Mouse (Mus musculus) lung, embryonic 15.5 days (tissue): ENCODE measurements around the gene Pabpc1l. TPM values are rescaled to one million over a fixed set of nuclear protein-coding genes. Genes with fewer than 3 reads are reported as not detected.

Experiments used
- ATAC-seq: fragments of 200-750 bp; cut with Nextera tagmentation; 2 replicates; pipeline ENCODE4 v1.8.0; 2017; ENCODE audit warnings: moderate number of reproducible peaks, borderline replicate concordance; ENCODE audit not compliant: low FRiP score, low TSS enrichment; ENCODE audit errors: extremely low read depth
- H3K27ac ChIP-seq: fragments of 300-500 bp; sonication (generic); 2 replicates; pipeline ENCODE4 v1.5.1; 2015; ENCODE audit warnings: moderate library complexity, mild to moderate bottlenecking, inconsistent platforms
- H3K27me3 ChIP-seq: fragments of 300-500 bp; sonication (generic); 2 replicates; pipeline ENCODE4 v1.6.1; 2015; ENCODE audit warnings: inconsistent platforms
- H3K36me3 ChIP-seq: fragments of 300-500 bp; sonication (generic); 2 replicates; pipeline ENCODE4 v1.6.1; 2015; ENCODE audit warnings: inconsistent platforms
- H3K4me1 ChIP-seq: fragments of 300-500 bp; sonication (generic); 2 replicates; pipeline ENCODE4 v1.6.1; 2015; ENCODE audit warnings: inconsistent platforms
- H3K4me2 ChIP-seq: fragments of 300-500 bp; sonication (generic); 2 replicates; pipeline ENCODE4 v1.6.1; 2015; ENCODE audit warnings: inconsistent platforms, mild to moderate bottlenecking, moderate library complexity
- H3K4me3 ChIP-seq: fragments of 300-500 bp; sonication (generic); 2 replicates; pipeline ENCODE4 v1.5.1; 2015; ENCODE audit warnings: mild to moderate bottlenecking, inconsistent platforms
- H3K9ac ChIP-seq: fragments of 300-500 bp; sonication (generic); 2 replicates; pipeline ENCODE4 v1.6.1; 2015; ENCODE audit warnings: inconsistent platforms
- H3K9me3 ChIP-seq: fragments of 300-500 bp; sonication (generic); 2 replicates; pipeline ENCODE4 v1.6.1; 2016; ENCODE audit warnings: inconsistent platforms
- WGBS: fragments of 180-500 bp; shearing (Covaris S2); methylation state at CpG from one replicate; pipeline ENCODE4 v1.1.7; 2015; 5-methylcytosine and 5-hydroxymethylcytosine counted together
- polyA plus RNA-seq: library from polyadenylated mRNA; unstranded; fragments of >200 nt; fragmentation: Nextera tagmentation; extraction: Ambion mirVana; gene quantifications from 2 replicates; pipeline ENCODE4 v1.2.1, GENCODE M21; 2015

Pabpc1l gene
- polyA plus RNA-seq, 1 experiment from 2014 or later, result 1.2 TPM

DNA sequence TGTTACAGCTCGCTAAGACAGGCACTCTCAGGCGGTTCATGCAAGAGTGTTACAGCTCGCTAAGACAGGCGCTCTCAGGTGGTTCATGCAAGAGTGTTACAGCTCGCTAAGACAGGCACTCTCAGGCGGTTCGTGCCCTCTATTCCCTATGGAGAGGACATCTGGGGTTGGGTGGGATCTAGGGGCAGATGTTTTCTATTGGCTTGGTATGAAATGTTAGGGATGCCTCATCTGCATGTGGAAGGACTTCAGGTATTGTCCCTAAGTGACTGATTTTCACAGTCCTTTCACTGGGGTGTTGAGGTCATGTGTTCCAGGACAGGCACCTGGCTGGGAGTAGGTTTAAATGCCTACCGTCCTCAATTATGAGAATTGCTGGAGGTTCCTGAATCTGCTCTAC lies 17.7 kb upstream of the Pabpc1l start:
- WGBS, result 88% methylated on average over 8 of the region's 8 CpGs
- peaks cover 24% of the 10 kb centered on the region for H3K4me1 ChIP-seq
- H3K36me3 ChIP-seq, result peaks cover 12% of the 10 kb centered on the region
- no peak overlapping the region for H3K9ac ChIP-seq
- no peak overlapping the region for H3K27ac ChIP-seq
- H3K9me3 ChIP-seq, result no peaks in the 10 kb centered on the region
- H3K27me3 ChIP-seq, result no peaks in the 10 kb centered on the region
- ATAC-seq, result no peak
- H3K4me3 ChIP-seq, result no peak overlapping the region
- no peak overlapping the region for H3K4me2 ChIP-seq

DNA sequence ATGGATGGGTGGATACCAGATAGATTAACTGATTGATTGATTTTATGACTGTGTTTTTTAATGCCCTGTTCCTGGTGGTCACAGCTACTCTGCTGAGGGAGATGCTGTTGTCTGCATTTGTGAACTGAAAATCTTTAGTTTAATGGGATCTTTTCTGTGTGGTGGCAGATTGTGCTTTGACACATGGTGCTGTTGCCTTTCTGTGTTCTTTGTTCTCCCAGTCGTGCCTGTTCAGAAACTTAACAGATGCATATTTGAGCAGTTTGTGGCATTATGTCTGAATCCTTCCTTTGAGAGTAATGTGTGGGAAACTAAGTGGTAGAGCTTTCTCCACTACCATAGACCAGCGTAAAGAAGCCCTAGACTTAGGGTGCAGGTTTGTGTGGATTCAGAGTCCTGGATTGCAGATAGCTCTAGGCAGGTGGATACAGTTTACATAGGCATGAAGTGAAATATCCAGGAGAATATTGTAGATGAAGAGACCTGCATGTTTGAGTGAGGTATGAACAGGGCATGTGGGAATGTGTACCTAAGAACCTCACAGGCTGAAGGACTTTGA lies 17.2 kb upstream of the Pabpc1l start:
- WGBS, result 83% methylated on average over 2 of the region's 2 CpGs
- Histone ChIP-seq H3K4me3 (no peak overlapping the region), H3K9ac (no peak overlapping the region), H3K9me3 (no peaks in the 10 kb centered on the region), H3K27ac (no peak overlapping the region), H3K4me1 (peaks cover 24% of the 10 kb centered on the region), H3K36me3 (peaks cover 17% of the 10 kb centered on the region), H3K27me3 (no peaks in the 10 kb centered on the region), H3K4me2 (no peak overlapping the region)
- ATAC-seq, result no peak

DNA sequence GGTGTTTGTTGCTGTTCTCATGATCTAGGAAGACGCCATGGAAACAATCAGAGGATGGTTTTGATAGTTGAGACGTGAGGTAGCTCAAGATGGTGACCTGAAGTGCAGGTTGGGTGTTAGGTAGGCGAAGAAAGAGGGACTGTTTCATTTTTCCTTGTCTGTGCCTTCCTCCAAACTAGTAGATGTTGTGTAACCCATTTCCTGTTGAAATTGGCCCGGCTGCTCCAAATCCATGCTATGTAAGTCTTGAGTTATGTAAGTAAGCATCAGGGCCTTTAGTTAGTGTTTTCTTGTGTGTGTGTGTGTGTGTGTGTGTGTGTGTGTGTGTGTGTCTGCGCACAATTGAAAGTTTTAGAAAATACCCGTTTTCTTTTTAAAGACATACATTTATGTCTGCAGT lies 16.0 kb upstream of the Pabpc1l start:
- no peaks in the 10 kb centered on the region for H3K27me3 ChIP-seq
- no peak overlapping the region for H3K4me3 ChIP-seq
- 73% methylated on average over 6 of the region's 6 CpGs for WGBS
- H3K27ac ChIP-seq, result 0 out of 2 replicates have a peak overlapping the region, but pooled peaks have one; percentile 41
- no peak overlapping the region for H3K4me2 ChIP-seq
- H3K36me3 ChIP-seq, result peaks cover 29% of the 10 kb centered on the region
- no peak overlapping the region for H3K9ac ChIP-seq
- no peaks in the 10 kb centered on the region for H3K9me3 ChIP-seq
- H3K4me1 ChIP-seq, result peaks cover 24% of the 10 kb centered on the region
- ATAC-seq, result no peak

DNA sequence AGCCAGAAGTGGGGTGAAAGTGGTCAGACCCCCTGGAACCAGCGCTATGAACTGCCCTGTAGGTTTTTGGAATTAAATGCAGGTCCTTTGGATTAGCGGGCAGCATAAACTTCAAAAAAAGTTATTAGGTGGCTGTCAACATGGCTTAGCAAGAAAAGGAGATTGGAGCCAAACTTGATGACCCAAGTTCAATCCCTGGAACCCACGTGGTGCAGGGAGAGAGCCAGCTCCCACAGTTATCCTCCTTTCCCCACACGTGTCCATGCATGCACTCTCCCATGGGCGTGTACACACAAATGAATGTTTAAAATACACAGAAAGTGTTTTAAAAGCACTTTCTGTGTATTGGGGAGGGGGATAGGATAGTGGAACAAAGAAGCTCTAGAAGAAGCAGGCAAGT lies 14.8 kb upstream of the Pabpc1l start:
- Histone ChIP-seq H3K9me3 (no peaks in the 10 kb centered on the region), H3K9ac (no peak overlapping the region), H3K36me3 (peaks cover 41% of the 10 kb centered on the region), H3K4me2 (no peak overlapping the region), H3K27ac (no peak overlapping the region), H3K27me3 (no peaks in the 10 kb centered on the region), H3K4me3 (no peak overlapping the region), H3K4me1 (peaks cover 20% of the 10 kb centered on the region)
- 76% methylated on average over 5 of the region's 5 CpGs for WGBS
- no peak for ATAC-seq

DNA sequence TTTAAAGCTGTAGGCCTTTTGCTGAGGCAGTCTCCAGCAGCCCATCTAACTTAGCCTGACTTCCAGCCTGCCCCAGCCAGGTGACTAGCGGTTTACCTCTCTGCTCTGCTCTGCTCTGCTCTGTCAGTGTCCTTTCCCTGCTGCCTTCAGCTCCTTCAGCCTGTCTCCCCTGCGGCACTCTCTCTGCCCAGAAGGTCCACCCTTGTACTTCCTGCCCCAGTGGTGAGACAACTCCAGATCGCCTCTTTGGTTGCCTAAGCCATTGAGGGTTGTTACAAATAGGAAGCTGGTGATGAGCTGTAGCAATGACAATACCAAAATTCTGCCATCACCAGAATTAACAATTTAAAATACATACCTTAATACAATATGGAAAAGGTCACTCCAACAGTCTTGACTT lies 14.3 kb upstream of the Pabpc1l start:
- Histone ChIP-seq H3K9ac (no peak overlapping the region), H3K27me3 (no peaks in the 10 kb centered on the region), H3K4me3 (no peak overlapping the region), H3K27ac (no peak overlapping the region), H3K4me1 (peaks cover 17% of the 10 kb centered on the region), H3K9me3 (no peaks in the 10 kb centered on the region), H3K4me2 (no peak overlapping the region), H3K36me3 (peaks cover 45% of the 10 kb centered on the region)
- no peak for ATAC-seq
- 89% methylated on average over 3 of the region's 3 CpGs for WGBS

DNA sequence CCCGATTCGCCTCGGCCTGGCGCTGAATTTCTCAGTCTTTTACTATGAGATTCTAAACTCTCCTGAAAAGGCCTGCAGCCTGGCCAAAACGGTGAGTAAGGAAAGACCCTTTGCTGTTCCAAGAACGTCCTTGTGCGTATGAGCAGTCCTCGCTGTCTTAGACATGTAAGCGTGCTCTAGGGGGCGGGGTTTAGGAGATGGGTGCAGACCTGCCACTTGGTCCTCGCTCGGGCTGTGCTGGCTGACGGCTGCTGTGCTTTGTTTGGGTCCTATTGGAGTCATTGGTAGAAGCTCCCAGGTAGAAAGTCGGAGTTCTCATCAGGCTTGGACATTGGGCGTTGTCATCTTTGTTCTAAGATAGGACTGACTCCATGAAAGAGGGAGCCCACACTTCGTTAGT lies 9.9 kb upstream of the Pabpc1l start:
- WGBS, result 90% methylated on average over 16 of the region's 16 CpGs
- peaks cover 77% of the 10 kb centered on the region for H3K36me3 ChIP-seq
- no peak overlapping the region for H3K27ac ChIP-seq
- H3K4me3 ChIP-seq, result no peak overlapping the region
- H3K9me3 ChIP-seq, result no peaks in the 10 kb centered on the region
- H3K27me3 ChIP-seq, result no peaks in the 10 kb centered on the region
- H3K4me2 ChIP-seq, result no peak overlapping the region
- no peak for ATAC-seq
- no peak overlapping the region for H3K9ac ChIP-seq
- no peaks in the 10 kb centered on the region for H3K4me1 ChIP-seq

DNA sequence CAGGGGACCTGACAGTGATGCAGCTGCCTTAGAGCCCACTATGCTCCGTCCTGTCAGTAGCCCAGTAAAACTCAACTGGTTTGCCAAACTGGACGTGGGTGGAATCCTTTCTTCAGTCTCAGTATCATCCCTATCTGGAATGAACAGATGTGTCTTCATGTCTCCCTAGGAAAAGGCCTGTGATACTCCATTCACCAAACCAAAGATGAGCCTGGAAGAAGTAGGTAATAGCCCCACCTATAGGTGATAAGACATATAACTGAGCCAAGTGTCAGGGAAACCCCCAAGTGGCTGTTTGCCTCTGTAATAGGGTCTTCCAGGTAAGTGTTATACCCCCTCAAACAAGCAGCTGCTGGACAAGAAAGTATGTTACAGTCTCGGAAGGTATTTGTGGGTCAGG lies 6.3 kb upstream of the Pabpc1l start:
- Histone ChIP-seq H3K27me3 (no peaks in the 10 kb centered on the region), H3K9me3 (no peaks in the 10 kb centered on the region), H3K4me3 (no peak overlapping the region), H3K36me3 (peaks cover 52% of the 10 kb centered on the region), H3K4me1 (no peaks in the 10 kb centered on the region), H3K4me2 (no peak overlapping the region), H3K9ac (no peak overlapping the region), H3K27ac (no peak overlapping the region)
- 87% methylated on average over 3 of the region's 3 CpGs for WGBS
- ATAC-seq, result no peak

DNA sequence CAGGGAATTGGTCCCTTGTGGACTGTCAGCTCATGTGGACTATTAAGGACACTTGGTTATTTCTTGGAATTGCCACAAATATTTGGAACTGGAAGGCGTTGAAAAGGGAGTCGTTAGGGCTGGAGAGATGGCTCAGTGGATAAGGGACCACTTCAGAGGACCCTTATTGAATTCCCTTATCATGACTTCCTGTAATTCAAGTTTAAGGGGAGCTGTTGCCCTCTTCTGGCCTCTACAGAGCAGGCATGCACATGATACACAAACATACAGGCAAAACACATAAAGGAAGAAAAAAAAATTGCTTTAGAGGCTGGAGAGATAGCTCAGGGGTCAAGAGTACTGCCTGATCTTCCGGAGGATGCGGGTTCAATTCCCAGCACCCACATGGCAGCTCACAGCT lies 5.3 kb upstream of the Pabpc1l start:
- no peak for ATAC-seq

DNA sequence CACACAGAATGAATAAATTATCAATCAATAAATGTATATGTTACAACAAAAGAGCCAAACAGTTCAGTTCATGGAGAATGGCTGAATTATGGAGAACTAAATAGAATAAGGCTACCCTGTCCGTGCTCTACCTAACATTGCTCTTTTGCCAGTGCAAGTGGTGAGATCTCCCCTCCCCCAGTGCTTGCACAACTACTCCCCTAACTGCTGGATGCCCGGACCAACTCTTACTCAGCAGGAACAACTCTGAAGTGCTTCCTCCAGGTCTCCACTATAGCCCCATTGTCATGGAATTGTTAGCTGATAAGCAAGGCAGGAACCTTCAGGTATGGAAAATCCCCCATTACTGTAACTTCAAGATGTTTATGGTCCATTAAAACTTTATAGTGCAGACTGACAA lies 3.1 kb upstream of the Pabpc1l start:
- H3K27me3 ChIP-seq, result no peaks in the 10 kb centered on the region
- H3K9me3 ChIP-seq, result no peaks in the 10 kb centered on the region
- H3K9ac ChIP-seq, result no peak overlapping the region
- no peak for ATAC-seq
- H3K4me2 ChIP-seq, result no peak overlapping the region
- WGBS, result 28% methylated on average over 2 of the region's 2 CpGs
- peaks cover 21% of the 10 kb centered on the region for H3K36me3 ChIP-seq
- H3K4me3 ChIP-seq, result no peak overlapping the region
- H3K27ac ChIP-seq, result no peak overlapping the region
- no peaks in the 10 kb centered on the region for H3K4me1 ChIP-seq

More for the DNA sequence above, 5.3 kb upstream of the Pabpc1l start:
- Histone ChIP-seq H3K36me3 (peaks cover 42% of the 10 kb centered on the region), H3K27ac (no peak overlapping the region), H3K4me2 (no peak overlapping the region), H3K4me1 (no peaks in the 10 kb centered on the region), H3K4me3 (no peak overlapping the region), H3K9me3 (no peaks in the 10 kb centered on the region), H3K9ac (no peak overlapping the region), H3K27me3 (no peaks in the 10 kb centered on the region)
- WGBS, result 69% methylated on average over 4 of the region's 4 CpGs

DNA sequence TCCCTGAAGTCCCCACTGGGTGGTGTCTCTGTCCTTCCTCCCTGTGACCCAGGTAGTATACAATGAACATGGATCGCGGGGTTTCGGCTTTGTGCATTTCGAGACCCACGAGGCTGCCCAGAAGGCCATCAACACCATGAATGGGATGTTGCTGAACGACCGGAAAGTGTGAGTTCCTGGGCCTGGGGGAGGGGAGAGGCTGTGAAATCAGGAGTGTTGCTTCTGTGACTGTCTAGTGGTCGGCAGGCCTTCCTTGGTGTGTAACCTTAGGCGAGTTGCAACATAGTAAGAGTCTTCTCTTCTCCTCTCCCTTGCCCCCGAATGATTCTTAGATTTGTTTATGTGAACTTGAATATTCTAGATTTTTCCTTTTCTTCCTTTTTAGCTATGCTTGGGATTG lies 5.9 kb downstream of the Pabpc1l start:
- no peaks in the 10 kb centered on the region for H3K27me3 ChIP-seq
- H3K9me3 ChIP-seq, result no peaks in the 10 kb centered on the region
- H3K4me3 ChIP-seq, result no peak overlapping the region
- no peak for ATAC-seq
- 65% methylated on average over 10 of the region's 10 CpGs for WGBS
- H3K9ac ChIP-seq, result no peak overlapping the region
- no peaks in the 10 kb centered on the region for H3K36me3 ChIP-seq
- H3K4me2 ChIP-seq, result no peak overlapping the region
- no peak overlapping the region for H3K27ac ChIP-seq
- no peaks in the 10 kb centered on the region for H3K4me1 ChIP-seq

DNA sequence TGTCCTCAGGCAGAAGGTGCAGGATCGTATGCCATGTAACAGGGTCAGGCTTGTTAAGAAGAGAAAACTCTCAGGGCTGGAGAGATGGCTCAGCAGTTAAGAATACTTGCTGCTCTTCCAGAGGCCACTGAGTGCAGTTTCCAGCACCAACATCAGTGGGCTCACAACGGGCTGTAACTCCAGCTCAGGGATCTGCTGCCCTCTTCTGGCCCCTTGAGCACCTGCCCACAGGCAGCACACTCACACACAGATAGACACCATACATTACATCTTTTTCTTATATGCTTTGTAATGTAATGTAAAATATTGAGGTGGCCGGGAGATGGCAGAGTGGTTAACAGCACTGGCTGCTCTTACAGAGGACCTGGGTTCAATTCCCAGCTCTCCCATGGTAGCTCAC lies 7.7 kb downstream of the Pabpc1l start:
- no peaks in the 10 kb centered on the region for H3K9me3 ChIP-seq
- no peak overlapping the region for H3K27ac ChIP-seq
- 87% methylated on average over 3 of the region's 3 CpGs for WGBS
- no peaks in the 10 kb centered on the region for H3K27me3 ChIP-seq
- no peaks in the 10 kb centered on the region for H3K36me3 ChIP-seq
- no peaks in the 10 kb centered on the region for H3K4me1 ChIP-seq
- no peak overlapping the region for H3K4me3 ChIP-seq
- no peak for ATAC-seq
- no peak overlapping the region for H3K4me2 ChIP-seq
- H3K9ac ChIP-seq, result no peak overlapping the region

DNA sequence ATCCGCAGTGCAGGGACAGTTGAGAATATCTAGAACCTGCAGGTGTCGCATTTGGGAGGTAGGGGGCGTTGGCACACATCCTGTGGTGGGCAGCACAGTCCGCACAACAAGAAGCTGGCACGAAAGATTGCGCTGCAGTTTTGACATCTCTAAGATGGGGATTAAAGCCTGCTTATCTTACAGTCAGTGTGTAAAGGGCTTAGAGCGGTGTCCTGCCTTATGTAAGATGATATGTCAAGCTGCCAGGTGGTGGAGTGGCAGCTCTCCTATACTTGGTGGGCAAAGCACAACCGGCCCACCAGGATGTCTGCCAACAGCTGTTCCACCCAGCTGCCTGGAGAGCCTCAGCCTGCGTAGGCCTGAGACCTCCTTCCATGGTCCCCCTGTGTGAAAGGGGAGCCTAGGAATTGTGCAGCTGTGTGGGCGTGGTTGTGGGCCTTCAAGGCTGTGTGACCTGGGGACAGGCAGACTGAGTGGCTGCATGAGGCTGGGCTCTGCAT lies 11.3 kb downstream of the Pabpc1l start:
- no peak for ATAC-seq

More for the DNA sequence above, 11.3 kb downstream of the Pabpc1l start:
- H3K4me3 ChIP-seq, result no peak overlapping the region
- no peak overlapping the region for H3K27ac ChIP-seq
- WGBS, result 50% methylated on average over 10 of the region's 10 CpGs
- no peaks in the 10 kb centered on the region for H3K4me1 ChIP-seq
- H3K27me3 ChIP-seq, result no peaks in the 10 kb centered on the region
- no peaks in the 10 kb centered on the region for H3K36me3 ChIP-seq
- H3K9me3 ChIP-seq, result no peaks in the 10 kb centered on the region
- H3K4me2 ChIP-seq, result no peak overlapping the region
- no peak overlapping the region for H3K9ac ChIP-seq
